Mouse (Mus musculus) lung, postnatal 4 days (tissue): ENCODE data around the gene Mrps6.
"Not testable (repeated sequence)": the region's sequence is repeated elsewhere in the genome, so short reads cannot be mapped to it uniquely, and the experiment has no call there.

Source experiments
- DNase-seq, 2 experiments: peaks; one replicate each; pipeline ENCODE4 v3.0.0; 2021

Gene Mrps6

DNA sequence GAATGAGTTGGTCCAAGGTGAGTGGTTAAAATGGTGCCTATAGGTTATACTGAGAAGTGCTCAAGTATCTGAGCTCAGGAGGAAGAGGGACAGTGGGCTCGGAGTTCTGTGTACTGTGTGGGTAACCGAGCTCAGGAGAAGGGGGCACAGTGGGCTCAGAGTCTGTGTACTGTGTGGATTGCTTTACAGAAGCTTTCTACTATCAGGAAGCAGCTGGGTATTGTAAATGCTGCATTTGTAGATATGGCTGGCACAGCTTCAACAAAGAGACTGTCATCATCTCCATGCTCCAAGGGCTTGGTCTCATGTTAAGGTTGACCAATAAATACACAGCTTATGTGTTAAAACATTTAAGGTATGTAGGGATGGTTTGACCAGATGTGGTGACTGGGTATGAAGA is 6.7 kb downstream of the Mrps6 start:
- no peak for DNase-seq

DNA sequence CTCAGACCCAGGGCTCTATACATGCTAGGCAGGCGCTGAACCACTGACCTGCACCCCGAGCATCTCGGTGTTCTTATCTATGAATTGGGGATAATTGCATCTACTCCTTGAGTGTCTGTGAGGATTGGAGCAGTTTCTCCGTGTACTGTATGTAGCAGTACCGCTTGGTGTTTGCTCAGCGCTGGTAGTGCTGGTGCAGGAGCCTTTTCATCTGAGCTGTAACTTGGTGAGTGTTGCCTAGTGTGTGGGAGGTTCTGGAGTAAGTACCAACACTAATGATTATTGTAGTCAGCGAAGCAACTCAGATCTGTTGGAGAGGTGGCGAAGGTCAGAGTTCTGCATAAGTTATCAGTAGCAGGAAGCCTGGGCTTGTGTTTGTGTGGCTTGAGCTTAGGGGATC is 12.3 kb downstream of the Mrps6 start:
- no peak for DNase-seq

DNA sequence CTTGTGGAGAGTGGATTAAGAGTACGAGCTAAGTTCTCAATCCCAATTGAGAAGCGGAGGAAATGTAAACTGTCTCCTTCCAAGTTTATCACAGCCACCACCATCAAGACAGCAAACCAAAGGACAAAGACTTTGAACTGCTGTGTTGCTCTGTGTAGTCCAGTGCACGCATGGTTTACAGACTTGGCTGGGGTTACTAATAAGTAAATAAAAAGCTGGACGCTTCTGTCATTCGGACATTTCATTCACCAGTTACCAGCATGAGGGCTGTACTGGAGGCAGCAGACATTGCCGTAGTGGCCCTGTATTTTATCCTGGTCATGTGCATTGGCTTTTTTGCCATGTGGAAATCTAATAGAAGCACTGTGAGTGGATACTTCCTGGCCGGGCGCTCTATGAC is 18.7 kb downstream of the Mrps6 start:
- DNase-seq: no peak

DNA sequence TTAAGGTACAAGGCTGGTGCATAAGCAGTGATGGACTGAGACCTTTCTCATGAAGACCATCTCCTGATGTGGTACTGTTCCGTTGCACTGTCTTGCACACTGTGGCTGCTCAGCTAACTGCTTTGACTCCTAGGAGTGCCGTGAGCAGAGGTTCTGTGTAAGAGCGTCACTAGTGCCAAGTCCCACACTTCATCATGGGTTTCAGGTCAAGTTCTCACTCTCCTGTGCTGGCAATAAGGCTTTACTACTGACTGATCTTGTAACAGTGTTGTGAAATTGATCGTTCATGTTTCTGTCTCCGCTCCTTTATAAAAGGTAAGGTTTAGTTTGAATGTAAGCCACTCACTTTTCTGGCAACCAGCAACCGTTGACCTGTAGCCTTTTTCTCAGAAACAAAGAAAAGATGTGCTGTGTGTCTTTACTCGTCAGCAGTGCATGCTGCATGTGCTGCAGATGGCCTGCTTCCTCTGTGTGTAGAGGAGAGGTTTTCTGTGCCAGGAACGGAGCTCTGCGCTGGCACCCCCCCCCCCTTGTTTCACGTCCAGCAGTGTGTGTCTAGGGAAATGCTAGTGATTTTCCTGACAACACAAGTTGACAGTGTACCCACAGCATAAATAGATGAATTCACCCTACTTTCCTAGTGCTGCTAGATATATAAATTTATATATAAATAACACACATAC is 25.8 kb downstream of the Mrps6 start:
- no peak for DNase-seq

DNA sequence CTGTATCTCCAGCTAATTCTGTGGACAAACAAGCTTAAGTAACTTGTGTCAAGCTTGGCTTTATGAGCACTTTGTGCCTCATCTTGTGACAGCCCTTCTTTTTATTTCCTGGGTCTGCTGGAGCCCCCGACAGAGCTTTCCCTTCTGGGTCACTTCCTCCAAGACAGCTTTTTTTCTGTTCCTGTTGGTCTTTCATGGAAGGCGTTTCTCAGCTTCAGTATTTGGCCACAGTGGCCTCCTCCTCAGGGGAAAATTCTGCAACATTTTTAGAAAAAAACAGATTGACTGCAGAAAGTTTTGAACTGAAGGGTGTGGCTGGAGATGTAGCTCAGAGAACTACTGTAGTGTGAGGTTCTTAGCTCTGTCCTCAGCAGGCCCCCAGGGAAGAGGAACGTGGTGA is 31.2 kb downstream of the Mrps6 start:
- DNase-seq: no peak

DNA sequence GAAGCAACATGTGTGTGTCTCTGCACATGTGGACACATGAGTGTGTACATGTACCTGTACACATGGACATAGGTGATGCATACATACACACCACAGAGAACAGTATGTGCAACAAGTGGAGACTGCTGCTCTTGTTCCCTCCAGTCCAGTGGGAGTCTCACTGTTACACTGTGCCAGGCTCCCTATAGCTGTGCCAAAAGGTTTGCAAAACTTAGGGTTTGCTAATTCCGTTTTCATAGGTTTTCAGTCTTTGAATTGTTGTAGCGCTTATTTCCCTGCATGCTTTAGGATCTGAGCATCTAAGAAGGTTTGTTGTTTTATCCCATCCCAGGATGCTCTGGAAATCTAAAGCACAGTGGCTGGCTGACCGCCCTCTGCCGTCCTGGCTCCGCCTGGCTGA is 33.8 kb downstream of the Mrps6 start:
- DNase-seq: no peak

DNA sequence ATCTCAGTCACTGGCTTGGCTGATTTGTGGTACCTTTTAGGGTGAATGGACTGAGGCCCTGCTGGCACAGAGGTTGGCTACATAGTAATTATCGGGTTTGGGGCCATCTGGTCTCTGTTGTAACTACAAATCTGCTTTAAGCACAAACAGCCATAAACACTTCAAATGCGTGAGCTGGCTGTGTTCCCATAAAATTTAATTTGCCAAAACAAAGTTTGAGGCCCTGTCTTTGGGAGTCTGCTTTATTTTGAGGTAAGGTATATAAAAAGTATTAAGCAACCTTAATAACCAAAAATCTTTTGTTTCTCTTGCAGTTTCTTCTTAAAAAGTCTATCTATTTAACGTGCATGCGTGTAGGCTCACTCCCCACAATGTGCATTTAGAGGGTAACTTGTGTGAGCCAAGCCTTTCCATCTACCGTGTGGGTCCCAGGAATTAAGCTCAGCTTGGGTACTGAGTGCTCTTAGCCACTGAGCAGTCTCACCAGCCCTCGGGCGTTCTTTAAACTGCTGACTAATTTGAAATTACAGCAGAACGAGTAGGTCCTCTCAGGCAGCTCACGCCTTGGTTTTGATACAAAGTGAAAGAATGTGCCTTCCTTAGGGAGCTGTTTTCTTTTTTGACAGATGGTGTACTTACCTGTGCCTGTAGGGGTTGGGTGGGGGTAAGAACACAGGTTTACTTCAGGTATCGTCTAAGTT is 40.4 kb downstream of the Mrps6 start:
- no peak for DNase-seq

DNA sequence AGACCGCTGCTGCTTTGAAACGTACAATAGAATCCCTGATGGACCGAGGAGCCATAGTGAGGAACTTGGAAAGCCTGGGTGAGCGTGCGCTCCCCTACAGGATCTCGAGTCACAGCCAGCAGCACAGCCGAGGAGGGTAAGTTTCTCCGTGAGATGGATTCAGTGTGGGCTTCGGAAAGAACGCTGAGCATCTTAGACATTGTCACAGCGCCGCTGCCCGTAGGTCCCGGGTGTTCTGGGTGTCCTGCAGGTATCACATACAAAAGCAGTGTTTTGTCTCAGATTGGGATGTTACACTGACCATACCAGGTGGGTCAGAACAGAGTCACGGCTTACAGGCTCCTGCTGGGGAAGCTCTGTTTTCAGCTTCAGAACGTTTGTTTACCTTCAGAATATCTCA is 41.5 kb downstream of the Mrps6 start:
- no peak for DNase-seq

DNA sequence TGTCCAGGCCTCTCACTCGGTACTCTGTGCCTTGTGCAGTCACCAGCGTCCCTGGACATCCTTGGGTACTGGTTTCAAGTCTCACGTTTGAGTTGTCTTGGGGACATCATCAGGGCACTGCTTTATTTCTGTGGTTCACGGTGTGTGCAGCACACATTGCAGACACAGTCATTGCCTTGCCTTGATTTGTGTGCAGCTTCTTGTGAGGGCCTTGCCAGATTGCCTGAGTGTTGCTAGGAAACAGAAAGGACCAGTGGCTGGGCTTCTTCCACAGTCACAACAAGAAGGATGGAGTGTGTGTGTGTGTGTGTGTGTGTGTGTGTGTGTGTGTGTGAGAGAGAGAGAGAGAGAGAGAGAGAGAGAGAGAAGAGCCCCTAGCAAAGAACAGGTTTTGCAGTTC is 42.0 kb downstream of the Mrps6 start:
- no peak for DNase-seq

DNA sequence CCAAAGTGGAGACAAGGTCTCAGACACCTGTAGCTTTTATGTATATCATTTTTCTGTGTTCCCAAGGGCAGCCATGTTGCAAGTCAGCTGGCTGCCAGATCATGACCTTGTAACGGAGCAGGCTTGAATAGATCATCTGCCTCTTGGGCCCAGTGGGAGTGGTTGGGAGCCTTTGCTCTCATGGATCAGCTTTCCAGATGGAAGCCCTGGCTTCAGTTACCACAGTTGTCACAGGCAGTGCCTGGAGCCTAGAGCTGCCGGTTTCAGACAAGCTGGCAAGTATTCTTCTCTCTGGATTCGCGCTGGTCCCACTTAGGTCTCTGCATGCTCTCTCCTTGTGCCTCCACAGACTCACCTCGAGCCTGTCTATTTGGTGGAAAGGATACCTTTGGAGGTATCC is 44.0 kb downstream of the Mrps6 start:
- DNase-seq: no peak

DNA sequence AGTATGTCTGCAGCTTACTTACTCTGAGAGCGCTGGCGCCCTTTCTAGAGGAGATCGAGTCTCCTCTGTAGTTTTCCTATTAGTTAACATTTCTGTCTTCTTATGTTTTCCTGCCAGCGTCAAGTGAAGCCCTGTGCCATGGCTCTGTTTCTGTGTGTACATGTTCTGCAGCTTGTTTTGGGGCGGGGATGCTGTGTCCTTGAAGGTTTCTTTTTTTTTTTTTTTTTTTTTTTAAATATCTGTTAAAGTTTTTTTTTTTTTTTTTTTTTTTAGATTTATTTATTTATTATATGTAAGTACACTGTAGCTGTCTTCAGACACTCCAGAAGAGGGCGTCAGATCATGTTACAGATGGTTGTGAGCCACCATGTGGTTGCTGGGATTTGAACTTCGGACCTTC is 44.9 kb downstream of the Mrps6 start:
- DNase-seq: not testable (repeated sequence)

DNA sequence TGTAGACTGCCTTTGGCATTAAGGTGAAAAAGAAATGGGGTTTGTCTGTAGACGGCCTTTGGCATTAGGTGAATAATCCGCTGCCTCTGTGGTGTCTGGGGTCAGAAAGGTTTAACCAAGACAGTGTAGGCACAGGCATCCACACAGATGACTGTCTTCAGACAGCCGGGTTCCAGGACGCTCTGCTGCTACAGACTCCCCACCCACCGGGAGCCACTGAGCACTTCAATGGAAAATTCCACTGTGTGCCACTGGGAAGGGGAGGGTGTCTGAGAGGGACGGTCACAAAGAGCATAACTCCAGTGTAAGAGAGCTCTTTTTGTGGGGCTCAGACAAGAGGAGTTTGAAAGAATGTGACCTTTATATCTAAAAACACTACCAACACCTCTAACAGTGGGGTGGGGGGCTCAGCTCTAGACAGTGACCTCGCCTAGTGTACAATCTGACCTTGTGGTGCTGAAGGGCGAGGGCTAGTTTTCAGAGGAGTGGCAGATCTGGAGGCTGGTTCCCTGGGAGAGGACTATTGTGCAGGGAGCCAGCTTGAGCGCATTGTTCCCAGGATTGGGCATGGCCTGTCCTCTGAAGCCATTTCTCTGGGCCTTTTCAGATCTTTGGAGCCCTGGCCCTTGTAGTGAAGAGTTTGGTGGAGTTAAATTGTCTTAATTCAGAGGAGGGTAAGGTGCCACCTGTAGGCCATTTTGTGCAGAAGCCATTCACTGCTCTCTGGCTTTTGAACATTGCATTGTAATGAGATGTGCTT is 45.7 kb downstream of the Mrps6 start:
- DNase-seq: peak in 1 of 2 experiments; percentile 18

DNA sequence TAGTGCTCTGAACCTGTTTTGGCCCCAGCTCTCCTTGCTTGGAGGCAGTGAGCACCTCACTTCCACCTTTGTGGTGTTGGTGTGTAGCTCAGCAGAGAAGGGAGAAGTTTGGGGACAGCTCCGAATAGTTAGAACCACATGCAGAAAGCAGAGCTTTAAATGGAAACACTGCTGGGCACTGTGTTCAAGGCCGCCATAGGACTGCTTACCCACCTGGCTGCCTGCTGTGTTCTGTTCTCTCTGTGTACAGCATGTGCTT is 46.2 kb downstream of the Mrps6 start:
- no peak for DNase-seq

DNA sequence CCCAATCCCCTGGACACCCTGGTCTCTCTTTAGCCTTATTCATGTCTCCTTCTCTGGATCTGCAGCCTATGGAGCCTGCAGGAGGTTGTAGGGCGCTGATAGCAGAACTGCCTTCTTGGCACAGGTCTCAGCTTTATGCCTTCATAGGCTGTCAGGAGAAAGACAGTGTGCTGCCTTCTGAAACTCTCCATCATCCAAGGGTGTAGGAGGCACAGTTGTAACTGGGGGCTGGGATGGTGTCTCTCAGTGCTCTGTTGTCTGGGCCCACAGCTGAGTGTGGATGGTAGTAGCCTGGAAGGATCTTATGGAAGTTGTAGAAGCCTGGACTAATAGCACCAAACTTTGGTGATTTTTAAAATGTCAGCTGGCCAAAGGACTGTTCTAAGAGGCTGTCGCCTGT is 46.9 kb downstream of the Mrps6 start:
- no peak for DNase-seq

DNA sequence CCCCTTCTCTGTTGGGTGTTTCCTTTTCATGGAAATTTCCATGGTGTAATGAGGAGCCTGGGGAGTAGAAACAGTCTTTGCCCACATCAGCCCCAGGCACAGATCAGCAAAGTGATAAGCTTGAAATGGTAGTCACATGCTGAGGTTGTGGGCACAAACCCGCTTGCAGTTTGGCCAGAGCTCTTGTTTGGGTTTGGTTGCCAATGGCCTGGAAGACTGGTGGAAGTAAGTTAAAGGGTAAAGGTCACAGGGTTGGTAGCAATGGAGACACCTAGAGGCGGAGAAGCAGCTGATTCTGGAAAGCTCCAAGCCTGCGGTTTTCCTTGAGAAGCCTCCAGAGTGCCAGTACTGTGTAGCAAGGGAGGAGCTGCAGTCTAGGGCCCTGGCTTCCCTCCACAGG is 47.6 kb downstream of the Mrps6 start:
- no peak for DNase-seq

DNA sequence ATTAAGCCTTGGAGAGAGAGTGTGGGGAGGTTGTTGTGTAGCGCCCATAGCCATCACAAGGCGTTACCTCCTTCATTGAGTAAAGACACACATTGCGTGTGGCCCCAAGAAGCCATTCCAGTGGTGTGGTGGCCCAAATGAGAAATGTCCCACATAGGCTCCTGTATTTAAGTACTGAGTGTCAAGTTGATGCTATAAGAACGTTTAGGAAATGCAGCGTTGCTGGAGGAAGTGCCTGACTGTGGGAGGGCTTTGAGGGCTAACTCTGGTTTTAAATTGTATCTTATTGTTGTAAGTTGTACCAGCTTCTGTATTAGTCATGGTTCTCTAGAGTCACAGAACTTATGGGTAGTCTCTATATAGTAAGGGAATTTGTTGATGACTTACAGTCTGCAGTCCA is 49.3 kb downstream of the Mrps6 start:
- DNase-seq: no peak

DNA sequence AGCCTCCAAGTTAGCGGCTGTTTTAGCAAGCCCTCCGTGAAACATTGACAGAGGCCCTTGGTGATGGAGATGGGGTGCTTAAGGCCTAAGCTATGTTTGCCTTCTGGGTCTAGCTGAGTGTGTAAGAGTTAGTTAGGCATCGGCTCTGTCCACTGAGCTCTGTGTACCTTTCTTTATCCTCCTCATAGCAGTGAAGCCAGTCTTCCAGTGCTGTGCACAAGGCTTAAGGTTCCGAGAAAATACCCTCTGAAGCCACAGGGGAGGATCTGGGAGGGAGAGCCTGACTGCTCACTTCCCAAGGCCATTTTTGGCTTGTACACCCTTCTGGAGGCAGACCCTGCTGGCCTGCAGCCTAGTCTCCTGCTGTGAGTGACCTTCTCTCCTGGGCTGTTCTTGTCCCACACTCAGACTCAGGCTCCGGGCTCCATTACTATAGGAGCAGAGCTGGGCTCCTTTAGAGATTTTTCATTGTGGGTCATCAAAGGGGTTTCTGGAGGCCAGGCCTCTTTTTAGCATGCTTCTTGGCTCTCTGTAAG is 56.7 kb downstream of the Mrps6 start:
- DNase-seq: peak; percentile 20 to 47

DNA sequence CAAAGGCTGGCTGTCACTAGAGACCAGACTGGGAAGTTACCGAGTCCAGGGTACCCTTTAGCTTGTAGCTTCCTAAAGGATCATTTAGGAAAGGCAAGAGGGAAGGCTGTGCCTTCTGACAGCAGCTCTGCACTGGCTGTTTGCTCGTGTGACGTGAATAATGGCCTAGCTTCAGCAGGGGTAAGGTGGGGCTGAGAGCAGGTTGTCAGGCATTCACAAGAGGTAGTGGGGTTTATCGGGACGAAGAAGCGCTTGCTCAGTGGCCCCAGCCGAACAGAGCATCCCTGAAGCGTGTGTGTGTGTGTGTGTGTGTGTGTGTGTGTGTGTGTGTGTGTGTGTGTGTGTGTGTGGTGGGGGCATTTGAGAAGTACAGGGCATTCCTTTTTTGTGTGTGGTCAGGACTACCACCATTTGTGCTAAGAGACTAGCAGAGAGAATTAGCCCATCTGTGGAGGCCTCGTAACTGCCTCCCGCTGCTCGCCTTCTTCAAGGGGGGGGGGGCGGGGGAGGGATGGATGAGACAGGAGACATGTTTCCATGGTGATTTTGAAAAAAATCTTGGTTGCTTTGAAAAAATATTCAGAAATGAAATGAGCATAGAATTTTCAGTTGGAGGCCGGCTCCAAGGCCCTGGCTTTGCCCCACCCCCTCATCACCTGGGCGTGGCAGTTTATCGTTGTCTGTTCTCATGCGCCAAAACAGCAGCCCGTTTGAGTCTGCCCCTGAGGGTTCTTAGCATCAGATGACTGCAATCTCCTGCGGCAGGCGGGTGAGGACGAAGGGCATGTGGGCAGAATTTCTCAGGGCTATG is 57.7 kb downstream of the Mrps6 start:
- no peak for DNase-seq

DNA sequence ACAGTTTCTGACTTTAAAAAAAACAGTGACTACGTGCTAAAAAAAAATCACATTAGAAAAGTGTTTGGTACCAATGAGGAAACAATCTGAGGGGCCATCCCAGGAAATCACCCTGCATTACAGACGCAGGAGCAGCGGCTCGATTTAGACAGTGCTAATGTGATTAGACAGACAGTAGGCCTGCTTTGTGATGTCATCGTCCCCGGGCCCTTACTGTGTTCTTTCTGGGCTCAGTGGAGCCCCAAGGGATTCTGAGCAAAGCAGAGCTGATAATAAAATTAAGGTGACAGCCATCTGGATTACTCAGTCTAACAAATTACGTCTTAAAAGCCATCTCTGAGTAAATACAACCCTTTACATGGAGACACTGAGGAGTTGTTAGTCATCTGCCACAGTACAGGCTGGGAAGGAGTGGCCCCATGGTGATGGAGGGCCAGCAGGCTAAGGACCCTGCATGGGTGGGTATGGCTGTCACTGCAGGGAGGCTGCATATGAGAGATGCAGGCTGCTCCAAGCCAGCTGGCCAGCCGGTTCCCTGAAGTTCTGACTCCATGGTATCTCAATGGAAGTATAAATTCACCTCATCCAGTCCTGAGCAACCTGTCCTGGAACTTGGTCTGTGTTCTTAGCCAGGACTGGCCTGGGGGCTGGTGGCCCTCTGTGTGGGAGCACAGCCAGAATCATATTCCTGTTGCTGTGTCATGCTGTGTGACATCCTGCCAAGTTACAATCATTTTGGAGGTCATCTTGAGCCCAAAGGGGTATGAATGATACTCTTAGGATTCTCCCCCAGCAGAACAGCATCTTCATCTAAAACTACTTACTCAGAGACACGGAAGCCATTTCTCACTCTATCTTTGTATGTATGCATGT is 59.5 kb downstream of the Mrps6 start:
- no peak for DNase-seq

DNA sequence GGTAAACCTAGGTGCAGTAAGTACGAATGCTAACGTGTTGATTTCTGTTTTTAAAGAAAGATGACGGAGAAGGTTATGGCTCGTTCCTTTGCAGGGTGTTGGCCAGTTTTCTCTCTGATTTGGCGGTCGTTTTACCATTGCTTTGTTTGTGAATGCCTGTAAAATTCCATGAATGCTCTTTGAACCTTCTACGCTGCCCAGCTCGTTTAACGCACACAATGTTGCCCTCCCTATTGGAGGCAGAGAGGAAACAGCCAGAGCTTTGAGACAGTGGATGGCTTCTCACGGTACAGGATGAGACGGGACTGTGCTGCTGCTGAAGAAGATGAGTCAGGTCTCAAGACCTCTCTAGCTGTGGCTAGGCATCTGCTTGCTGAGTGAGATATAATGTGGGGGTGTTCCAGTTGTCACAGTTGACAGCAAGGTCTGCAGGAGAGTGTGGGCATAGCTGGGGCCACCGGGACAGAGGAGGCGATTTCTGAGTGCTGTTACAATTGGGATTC is 61.0 kb downstream of the Mrps6 start:
- no peak for DNase-seq

DNA sequence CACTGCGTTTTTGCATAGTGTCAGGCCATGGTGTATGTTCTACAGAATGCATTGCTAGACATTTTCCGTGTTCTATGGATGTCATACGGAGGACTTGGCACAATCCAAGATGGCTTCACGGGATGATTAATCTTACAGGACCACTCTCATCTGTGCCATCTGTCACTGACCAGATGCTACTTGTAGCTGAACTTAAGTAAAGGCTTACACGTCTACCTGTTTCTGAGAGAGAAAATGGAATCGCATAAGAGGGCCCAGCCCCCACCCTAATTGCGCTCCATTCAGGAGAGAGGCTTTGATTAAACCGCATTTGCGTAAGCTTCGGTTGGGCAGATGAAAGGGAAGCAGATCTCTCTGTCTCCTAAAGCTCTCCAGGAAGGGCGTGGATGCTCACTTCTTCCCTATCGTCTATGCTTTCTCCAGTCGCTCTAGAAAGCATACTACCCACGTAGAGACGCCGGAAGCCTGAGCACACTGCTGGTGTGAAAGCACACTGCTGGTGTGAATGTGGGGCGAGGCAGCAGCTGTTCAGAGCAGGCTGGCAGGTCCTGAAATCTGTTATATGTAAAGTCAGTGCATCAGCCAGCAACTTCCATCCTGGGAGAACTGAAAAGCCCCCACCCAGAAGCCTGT is 62.9 kb downstream of the Mrps6 start:
- DNase-seq: no peak

DNA sequence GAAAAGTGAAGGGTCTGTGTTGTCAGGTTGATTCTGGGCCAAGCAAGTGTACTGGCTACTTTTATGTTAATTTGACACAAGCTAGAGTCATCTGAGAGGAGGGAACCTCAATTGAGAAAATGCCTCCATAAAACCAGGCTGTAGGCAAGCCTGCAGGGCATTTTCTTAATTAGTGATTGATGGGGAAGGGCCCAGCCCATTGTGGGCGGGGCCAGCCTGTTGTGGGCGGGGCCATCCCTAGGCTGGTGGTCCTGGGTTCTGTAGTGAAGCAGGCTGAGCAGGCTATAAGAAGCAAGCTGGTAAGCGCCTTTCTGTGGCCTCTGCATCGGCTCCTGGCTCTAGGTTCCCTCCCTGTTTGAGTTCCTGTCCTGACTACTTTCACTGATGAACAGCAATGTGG is 69.2 kb downstream of the Mrps6 start:
- DNase-seq: no peak
